Mouse (Mus musculus) thymus, adult 2 months (tissue): ENCODE measurements around the gene Ric3.

ENCODE experiments used
- CTCF ChIP-seq: fragments of 200-500 bp; IDR thresholded peaks from 2 replicates; pipeline ENCODE4 v1.5.1; 2012; ENCODE audit warnings: mild to moderate bottlenecking, control low read depth, low read length, moderate library complexity, borderline replicate concordance; ENCODE audit not compliant: control insufficient read depth, poor library complexity, insufficient read depth; ENCODE audit errors: extremely low read depth
- POLR2A ChIP-seq: fragments of 200-500 bp; IDR thresholded peaks from 2 replicates; pipeline ENCODE4 v1.6.1; 2012; ENCODE audit warnings: mild to moderate bottlenecking, low read length, control low read depth, moderate library complexity; ENCODE audit not compliant: control insufficient read depth, poor library complexity, insufficient read depth; ENCODE audit errors: extremely low read depth

DNA sequence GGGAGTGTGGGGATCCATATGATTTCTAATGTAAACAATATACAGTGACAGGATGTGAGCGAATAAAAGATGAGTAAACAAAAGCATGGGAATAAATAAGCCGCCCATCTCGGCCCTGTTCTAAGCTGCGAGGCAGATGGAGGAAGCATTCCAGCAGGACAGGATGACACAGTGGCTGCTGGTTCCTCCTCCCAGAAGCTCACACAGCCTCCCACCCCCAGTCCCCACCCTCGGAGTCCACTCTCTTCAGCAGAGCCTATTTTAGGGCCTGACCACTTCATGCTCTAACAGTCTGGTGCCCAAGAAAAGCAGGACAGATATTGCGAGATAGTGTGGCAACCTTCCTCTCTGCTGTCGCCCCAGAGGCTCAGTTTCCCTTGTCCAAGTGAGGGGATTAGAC, 14.1 kb upstream of the Ric3 start:
- TF ChIP-seq POLR2A (no peak), CTCF (no peak)
